ENCODE assay signal across 14 mouse cellular contexts in genomic region chr3:128570551-128570950, GRCm38 (mm10).
A peak's percentile ranks its signal among the peaks of the same experiment; 100 is the strongest.
DNase-seq lines count a peak whose midpoint lies in the region; TF ChIP-seq lines count a peak whose summit lies in the region.
"Had no signal": no experiment of that assay in that cellular context is flagged by ENCODE, and none has a peak within 500 bp of the region (broad histone marks: within the 10 kb centered on the region; RNA-seq: fewer than 3 reads in every experiment).

No protein-coding gene starts in this region.

- TF ChIP-seq CTCF in brain, embryonic 14.5 days (IDR thresholded peaks at IDR 0.05; ENCODE audit: borderline replicate concordance, extremely low read depth, insufficient read depth, insufficient read length): no peak

- intact Hi-C loops in left cerebral cortex, postnatal 4 days (cut with DNase I): no loop called here
- intact Hi-C loops in heart, postnatal 10 days (cut with DNase I): no loop called here

- peak; percentile 20 to 42 for DNase-seq in cerebellum, postnatal 14 days
- no peak for DNase-seq in cerebellum, adult 8-10 months
- DNase-seq in left cerebral cortex, postnatal 4 days: peak; percentile 24
- no peak for DNase-seq in left cerebral cortex, adult 9 months (ENCODE audit: low spot score in 2 of 2)
- peak; percentile 31 for DNase-seq in brain, embryonic 14.5 days (ENCODE audit: low read depth)
- DNase-seq in heart, postnatal 10 days: no peak
- DNase-seq: adrenal gland, adult 2 months; adrenal gland, postnatal 10 days; adrenal gland, postnatal 25 days; cerebellum, adult 11-12 months; cerebellum, adult 2 months; cerebellum, adult 9-11 months; cerebellum, postnatal 36 days; forebrain, postnatal 0 days had no signal

- TF ChIP-seq POLR2A in brain, embryonic 14.5 days (IDR thresholded peaks at IDR 0.05; ENCODE audit: borderline replicate concordance, extremely low read depth, insufficient read depth, insufficient read length, poor library complexity, severe bottlenecking): no peak

Comparison
In these comparisons a context has a peak if more than half of its experiments do, and no peak if none do; other contexts are left out.
1. DNase-seq: peak in cerebellum, postnatal 14 days (2 of 2), left cerebral cortex, postnatal 4 days (single experiment) and brain, embryonic 14.5 days (single experiment); none in cerebellum, adult 8-10 months (single experiment), left cerebral cortex, adult 9 months (0 of 2) and heart, postnatal 10 days (0 of 2).